Mouse (Mus musculus) heart, embryonic 12.5 days (tissue): ENCODE results near the gene Cyp2j12. TPM values are rescaled to one million over a fixed set of nuclear protein-coding genes. Genes with fewer than 3 reads are reported as not detected.
"Not testable (repeated sequence)": the region's sequence is repeated elsewhere in the genome, so short reads cannot be mapped to it uniquely, and the experiment has no call there.

Experiments
- ATAC-seq: fragments of 200-750 bp; cut with Nextera tagmentation; 2 replicates; pipeline ENCODE4 v1.8.0; 2017; ENCODE audit warnings: moderate TSS enrichment, moderate library complexity; ENCODE audit not compliant: insufficient number of reproducible peaks, low FRiP score
- H3K27ac ChIP-seq: fragments of 300-500 bp; sonication (generic); 2 replicates; pipeline ENCODE4 v1.5.1; 2016; ENCODE audit warnings: mild to moderate bottlenecking, moderate library complexity; ENCODE audit not compliant: poor library complexity, severe bottlenecking
- H3K27me3 ChIP-seq: fragments of 300-500 bp; sonication (generic); replicated peaks from 2 replicates; pipeline ENCODE4 v1.6.1; 2016; ENCODE audit warnings: mild to moderate bottlenecking, moderate library complexity
- H3K36me3 ChIP-seq: fragments of 300-500 bp; sonication (generic); 2 replicates; pipeline ENCODE4 v1.6.1; 2016; ENCODE audit warnings: mild to moderate bottlenecking, moderate library complexity
- H3K4me1 ChIP-seq: fragments of 300-500 bp; sonication (generic); replicated peaks from 2 replicates; pipeline ENCODE4 v1.6.1; 2016; ENCODE audit warnings: mild to moderate bottlenecking
- H3K4me2 ChIP-seq: fragments of 300-500 bp; sonication (generic); 2 replicates; pipeline ENCODE4 v1.6.1; 2016; ENCODE audit warnings: mild to moderate bottlenecking, moderate library complexity
- H3K4me3 ChIP-seq: fragments of 300-500 bp; sonication (generic); 2 replicates; pipeline ENCODE4 v1.5.1; 2016; ENCODE audit warnings: mild to moderate bottlenecking
- H3K9ac ChIP-seq: fragments of 300-500 bp; sonication (generic); 2 replicates; pipeline ENCODE4 v1.6.1; 2016; ENCODE audit warnings: mild to moderate bottlenecking, moderate library complexity
- H3K9me3 ChIP-seq: fragments of 300-500 bp; sonication (generic); replicated peaks from 2 replicates; pipeline ENCODE4 v1.6.1; 2016; ENCODE audit warnings: mild to moderate bottlenecking, moderate library complexity
- WGBS: fragments of 180-500 bp; shearing (Covaris S2); methylation state at CpG from one replicate; pipeline ENCODE4 v1.1.7; 2016; 5-methylcytosine and 5-hydroxymethylcytosine counted together
- polyA plus RNA-seq: library from polyadenylated mRNA; unstranded; fragments of >200 nt; fragmentation: Nextera tagmentation; extraction: Ambion mirVana; gene quantifications from 2 replicates; pipeline ENCODE4 v1.2.1, GENCODE M21; 2016

Cyp2j12 gene
- polyA plus RNA-seq: not detected in 2 replicates

DNA sequence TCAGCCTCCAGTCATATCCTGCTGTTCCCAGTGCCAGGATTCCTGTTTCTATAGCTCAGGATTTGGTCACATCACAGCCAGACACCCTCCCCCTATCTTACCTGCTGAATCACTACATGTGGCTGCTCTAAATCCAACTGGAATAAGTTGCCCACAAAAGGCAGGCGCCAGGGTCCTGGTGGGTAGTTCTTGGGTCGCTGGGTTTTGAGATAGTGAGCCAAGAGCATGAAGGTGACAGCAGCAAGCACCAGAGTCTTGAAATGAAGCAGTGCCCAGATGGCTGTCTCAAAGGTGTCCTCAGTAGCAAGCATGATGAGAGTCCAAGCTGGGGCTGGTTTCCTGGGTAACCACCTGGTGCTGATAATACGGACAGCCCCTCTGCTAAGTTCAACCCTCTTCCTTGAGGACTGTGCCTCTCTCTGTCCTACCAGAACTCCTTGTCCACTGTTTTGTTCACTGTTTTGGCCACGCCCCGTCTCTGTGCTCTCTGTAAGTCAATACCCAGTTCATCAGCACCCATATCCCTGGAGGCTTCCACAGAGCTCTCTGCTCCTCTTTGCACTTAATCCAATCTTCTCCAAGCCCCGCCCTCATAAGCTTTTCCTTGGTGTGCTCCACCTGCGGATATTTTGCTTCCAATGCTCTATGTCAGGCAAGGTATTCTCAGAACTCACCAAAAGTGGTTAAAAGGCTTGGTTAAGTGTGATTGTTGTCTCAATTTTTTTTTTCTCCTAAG is at the start of gene Cyp2j12:
TSS of gene Cyp2j12 (minus strand) at position 421 of the 736 bp plus-strand sequence.
- no peaks in the 10 kb centered on the region for H3K27me3 ChIP-seq
- no peak within 1 kb of the TSS for H3K27ac ChIP-seq
- H3K36me3 ChIP-seq: no peaks in the 10 kb centered on the region
- no peak within 1 kb of the TSS for H3K9ac ChIP-seq
- H3K9me3 ChIP-seq: no peaks in the 10 kb centered on the region
- no peak within 1 kb of the TSS for H3K4me2 ChIP-seq
- no peaks in the 10 kb centered on the region for H3K4me1 ChIP-seq
- no peak for ATAC-seq
- WGBS: 63% methylated on average over 7 of the region's 7 CpGs
- H3K4me3 ChIP-seq: no peak within 1 kb of the TSS

DNA sequence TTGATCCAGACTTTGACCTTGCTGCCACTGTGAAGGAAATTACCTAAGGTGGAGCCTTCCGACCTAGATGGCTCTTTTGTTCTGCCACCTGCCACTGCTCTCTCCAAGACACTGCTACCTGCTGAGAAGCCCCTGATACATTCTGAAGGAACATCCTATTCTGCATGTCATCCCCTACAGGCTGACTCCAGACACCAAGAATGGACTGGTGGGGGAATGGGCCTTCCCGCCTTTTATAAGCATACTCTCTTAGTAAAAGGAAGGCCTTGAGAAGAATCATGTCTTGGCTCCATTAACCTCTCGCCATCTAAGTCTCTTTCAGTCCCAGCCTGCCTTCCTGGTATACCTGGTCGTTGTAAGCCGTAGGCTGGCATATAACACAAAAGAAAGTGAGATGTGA is 48.4 kb upstream of the Cyp2j12 start:
- not testable (repeated sequence) for H3K4me2 ChIP-seq, H3K27ac ChIP-seq, H3K4me1 ChIP-seq, H3K36me3 ChIP-seq, ATAC-seq, H3K9ac ChIP-seq, H3K27me3 ChIP-seq, H3K4me3 ChIP-seq, H3K9me3 ChIP-seq
- WGBS: 80% methylated on average over 5 of the region's 5 CpGs

DNA sequence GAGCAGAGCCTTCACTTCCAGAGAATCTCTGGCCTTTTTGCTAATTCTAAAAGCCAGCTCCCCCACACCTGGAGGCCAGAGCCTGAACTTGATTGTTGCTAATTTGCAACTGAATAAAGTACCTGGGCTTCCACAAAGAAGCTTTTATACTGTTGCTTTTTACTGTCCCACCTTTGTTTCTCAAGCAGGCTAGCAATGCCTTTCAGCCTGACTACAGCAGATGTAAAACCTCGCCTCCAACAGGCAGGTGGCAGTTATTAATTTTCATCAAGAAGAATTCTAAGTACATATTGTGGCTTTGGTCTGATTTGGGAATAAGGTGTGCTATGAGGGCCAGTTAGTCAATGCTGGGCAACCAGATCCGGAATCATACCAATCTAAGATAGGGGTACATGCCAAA is 47.7 kb upstream of the Cyp2j12 start:
- H3K4me3 ChIP-seq, H3K36me3 ChIP-seq, H3K4me2 ChIP-seq, H3K27ac ChIP-seq, ATAC-seq, H3K4me1 ChIP-seq, H3K9me3 ChIP-seq, H3K9ac ChIP-seq, H3K27me3 ChIP-seq: not testable (repeated sequence)
- WGBS: 77% methylated on average over 2 of the region's 2 CpGs

GRCm38 (mm10) chr4:96188146-96188545 is 47.2 kb upstream of the Cyp2j12 start:
- not testable (repeated sequence) for H3K36me3 ChIP-seq, H3K27ac ChIP-seq, ATAC-seq, H3K4me1 ChIP-seq, H3K27me3 ChIP-seq, H3K4me3 ChIP-seq, H3K9me3 ChIP-seq, H3K9ac ChIP-seq, H3K4me2 ChIP-seq
- 78% methylated on average over 2 of the region's 2 CpGs for WGBS

GRCm38 (mm10) chr4:96184716-96185115 is 43.8 kb upstream of the Cyp2j12 start:
- H3K27ac ChIP-seq, ATAC-seq, H3K4me3 ChIP-seq, H3K9ac ChIP-seq, H3K4me1 ChIP-seq, H3K9me3 ChIP-seq, H3K36me3 ChIP-seq, H3K27me3 ChIP-seq, H3K4me2 ChIP-seq: not testable (repeated sequence)
- 84% methylated on average over 2 of the region's 2 CpGs for WGBS

GRCm38 (mm10) chr4:96162839-96163238 is 21.9 kb upstream of the Cyp2j12 start:
- Histone ChIP-seq H3K36me3 (no peaks in the 10 kb centered on the region), H3K9ac (no peak overlapping the region), H3K4me2 (no peak overlapping the region), H3K9me3 (no peaks in the 10 kb centered on the region), H3K27me3 (no peaks in the 10 kb centered on the region), H3K27ac (no peak overlapping the region), H3K4me1 (no peaks in the 10 kb centered on the region), H3K4me3 (no peak overlapping the region)
- no peak for ATAC-seq
- WGBS: 79% methylated on average over 1 of the region's 1 CpGs

GRCm38 (mm10) chr4:96161575-96161974 is 20.6 kb upstream of the Cyp2j12 start:
- Histone ChIP-seq H3K27ac (no peak overlapping the region), H3K4me2 (no peak overlapping the region), H3K4me1 (no peaks in the 10 kb centered on the region), H3K36me3 (no peaks in the 10 kb centered on the region), H3K4me3 (no peak overlapping the region), H3K9ac (no peak overlapping the region), H3K9me3 (no peaks in the 10 kb centered on the region), H3K27me3 (no peaks in the 10 kb centered on the region)
- WGBS: 65% methylated on average over 1 of the region's 1 CpGs
- no peak for ATAC-seq

DNA sequence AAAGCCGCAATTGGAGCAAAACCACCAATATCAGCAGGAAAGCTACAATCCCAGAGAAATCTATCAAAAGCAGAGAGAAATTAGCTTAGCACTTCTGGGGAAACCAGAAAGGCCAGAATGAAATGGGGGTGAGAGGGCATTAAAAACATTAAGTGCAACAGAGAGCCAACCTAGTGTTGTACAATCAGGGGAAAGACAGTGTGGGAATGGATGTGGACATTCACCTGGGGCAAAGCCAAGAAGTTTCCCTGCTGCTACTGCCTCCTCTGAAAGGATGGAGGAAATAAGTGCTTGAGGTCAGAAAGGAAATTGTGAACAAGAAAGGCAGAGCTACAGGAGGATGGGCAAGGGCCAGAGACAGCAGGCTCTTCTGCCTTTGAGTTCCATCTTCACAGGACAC is 1.7 kb downstream of the Cyp2j12 start:
- 85% methylated on average over 1 of the region's 1 CpGs for WGBS
- H3K4me2 ChIP-seq: no peak overlapping the region

GRCm38 (mm10) chr4:96134246-96134645 is 6.7 kb downstream of the Cyp2j12 start:
- no peaks in the 10 kb centered on the region for H3K27me3 ChIP-seq
- no peaks in the 10 kb centered on the region for H3K36me3 ChIP-seq
- H3K4me2 ChIP-seq: no peak overlapping the region
- H3K4me1 ChIP-seq: no peaks in the 10 kb centered on the region
- no peak overlapping the region for H3K9ac ChIP-seq
- ATAC-seq: no peak
- H3K27ac ChIP-seq: no peak overlapping the region
- no peak overlapping the region for H3K4me3 ChIP-seq
- no peaks in the 10 kb centered on the region for H3K9me3 ChIP-seq
- WGBS: 72% methylated on average over 3 of the region's 3 CpGs

More for the DNA sequence above, 1.7 kb downstream of the Cyp2j12 start:
- Histone ChIP-seq H3K4me3 (no peak overlapping the region), H3K9ac (no peak overlapping the region), H3K9me3 (no peaks in the 10 kb centered on the region), H3K27me3 (no peaks in the 10 kb centered on the region), H3K27ac (no peak overlapping the region), H3K36me3 (no peaks in the 10 kb centered on the region), H3K4me1 (no peaks in the 10 kb centered on the region)
- ATAC-seq: no peak

- no peak overlapping the region for H3K27ac ChIP-seq
- no peaks in the 10 kb centered on the region for H3K9me3 ChIP-seq
- H3K4me3 ChIP-seq: no peak overlapping the region
- ATAC-seq: no peak
- H3K4me2 ChIP-seq: no peak overlapping the region
- no peak overlapping the region for H3K9ac ChIP-seq
- H3K4me1 ChIP-seq: no peaks in the 10 kb centered on the region
- no peaks in the 10 kb centered on the region for H3K36me3 ChIP-seq
- no peaks in the 10 kb centered on the region for H3K27me3 ChIP-seq
- 61% methylated on average over 2 of the region's 2 CpGs for WGBS
These were observed 44.1 kb downstream of the Cyp2j12 start for GRCm38 (mm10) chr4:96096841-96097240.

GRCm38 (mm10) chr4:96091869-96092268 is 49.1 kb downstream of the Cyp2j12 start:
- ATAC-seq: no peak
- Histone ChIP-seq H3K36me3 (no peaks in the 10 kb centered on the region), H3K4me2 (no peak overlapping the region), H3K4me1 (no peaks in the 10 kb centered on the region), H3K9me3 (no peaks in the 10 kb centered on the region), H3K27ac (no peak overlapping the region), H3K9ac (no peak overlapping the region), H3K27me3 (no peaks in the 10 kb centered on the region), H3K4me3 (no peak overlapping the region)
